Mouse (Mus musculus) layer of hippocampus, adult 2 months (tissue): ENCODE measurements around the gene Stard3. TPM values are rescaled to one million over a fixed set of nuclear protein-coding genes. Genes with fewer than 3 reads are reported as not detected.
A peak's percentile ranks its signal among the peaks of the same experiment; 100 is the strongest.

ENCODE experiments used
- DNase-seq, 2 experiments: peaks; one replicate each; pipeline ENCODE4 v3.0.0; 2022; ENCODE audit warnings: low spot score in 2 of 2
- H3K27ac ChIP-seq: fragments of 200-600 bp; 2 replicates; pipeline ENCODE4 v1.8.1; 2022
- H3K4me3 ChIP-seq: fragments of 200-600 bp; 2 replicates; pipeline ENCODE4 v1.8.1; 2022; ENCODE audit warnings: mild to moderate bottlenecking
- CTCF ChIP-seq: fragments of 200-600 bp; conservative IDR thresholded peaks from 2 replicates; pipeline ENCODE4 v1.8.1; 2022; ENCODE audit warnings: antibody characterized with exemption, mild to moderate bottlenecking, moderate library complexity
- total RNA-seq, 2 experiments: library from RNA; stranded (reverse); gene quantifications; 2 replicates each; pipeline ENCODE4 v1.2.3; 2021

Gene Stard3
- total RNA-seq, 2 experiments from 2014 or later: 32.9 to 35.5 TPM

DNA sequence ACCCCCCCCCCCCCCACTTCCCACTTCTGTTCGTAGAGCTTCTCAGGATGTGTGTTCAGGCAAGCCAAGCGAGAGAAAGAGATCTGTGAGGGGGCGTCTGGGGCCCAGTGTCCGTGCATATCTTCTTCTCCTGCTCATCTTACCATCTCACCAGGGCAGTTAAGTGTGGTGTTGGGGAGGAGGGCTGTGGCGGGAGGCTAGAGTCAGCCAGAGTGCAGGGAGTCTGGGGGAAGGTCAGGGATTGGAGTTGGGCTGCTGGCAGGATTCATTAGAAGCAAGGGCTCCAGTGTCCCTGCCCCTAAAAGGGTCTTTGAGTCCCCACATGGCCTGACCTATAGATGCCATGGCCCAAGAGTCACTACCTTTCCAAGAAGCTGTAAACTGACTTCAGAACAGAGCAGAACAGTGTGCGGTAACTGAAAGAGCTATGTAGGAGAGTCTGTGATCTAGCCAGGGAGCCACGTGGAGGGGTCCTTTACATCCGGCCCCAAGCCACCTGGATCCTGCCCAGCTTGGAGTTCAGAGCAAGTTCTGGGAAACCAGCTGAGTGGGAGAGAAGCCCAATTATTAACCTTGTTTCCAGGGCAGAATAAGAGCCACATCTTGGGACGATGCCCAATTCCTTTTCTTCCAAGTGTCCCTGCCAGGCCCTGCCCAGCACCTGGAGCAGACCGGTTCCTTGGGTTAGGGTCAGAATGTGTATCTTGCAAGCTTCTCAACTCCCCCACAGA, 34.9 kb upstream of the Stard3 start:
- no peak for TF ChIP-seq CTCF
- H3K4me3 ChIP-seq: no peak overlapping the region

DNA sequence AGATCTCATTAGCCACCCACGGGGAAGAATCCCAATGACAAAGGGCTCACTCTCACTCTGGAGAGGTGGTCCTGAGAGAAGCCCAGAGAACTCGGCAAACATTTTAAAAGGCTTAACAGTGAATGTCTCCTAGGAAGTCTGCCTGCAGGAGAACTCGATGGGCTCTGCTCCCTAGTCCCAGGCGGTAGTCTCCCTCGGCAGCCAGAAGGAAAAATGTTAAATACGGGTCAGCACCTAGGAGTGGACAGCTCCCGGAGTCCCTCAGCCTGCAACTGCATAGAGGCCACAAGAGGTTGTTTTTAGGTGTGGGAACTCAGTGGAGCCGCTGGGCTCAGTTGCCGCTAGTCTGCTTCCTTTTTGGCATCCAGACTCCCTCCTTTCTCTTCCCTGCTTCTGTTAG, 34.2 kb upstream of the Stard3 start:
- peak overlapping the region; percentile 15; the same call in 1 of the 2 replicates for H3K4me3 ChIP-seq
- peak; percentile 23 for TF ChIP-seq CTCF
- peak overlapping the region; percentile 84 for H3K27ac ChIP-seq
- DNase-seq: no peak

More for the DNA sequence above, 34.9 kb upstream of the Stard3 start:
- no peak for DNase-seq
- peak overlapping the region; percentile 84 for H3K27ac ChIP-seq

DNA sequence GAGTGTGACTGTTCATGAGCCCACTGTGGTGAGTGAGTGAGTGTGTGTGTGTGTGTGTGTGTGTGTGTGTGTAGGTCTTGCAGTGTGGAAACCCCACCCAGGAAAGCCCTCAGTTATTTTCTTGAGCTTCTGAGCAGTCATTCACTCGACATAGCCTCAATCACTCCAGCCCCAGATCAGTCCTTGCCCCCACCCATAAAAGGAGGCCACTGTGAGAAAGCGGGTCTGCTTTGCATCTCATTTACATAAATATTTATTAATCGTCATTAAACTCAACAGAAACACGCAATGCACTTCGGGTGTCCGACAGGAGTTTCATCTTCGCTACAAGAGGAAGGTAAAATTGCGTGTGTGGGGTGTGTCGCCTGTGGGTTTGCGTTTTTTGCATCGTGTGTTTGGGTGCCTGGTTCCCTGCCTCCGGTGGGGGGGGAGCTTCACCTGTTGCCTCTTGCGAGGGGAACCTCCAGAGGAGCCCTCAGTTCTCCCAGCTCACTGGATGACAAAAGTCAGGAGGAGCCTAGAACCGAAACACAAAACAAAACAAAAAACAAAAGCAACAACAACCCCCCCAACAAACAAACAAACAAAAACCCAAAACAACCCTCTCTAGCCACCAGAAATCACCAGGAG, 32.9 kb upstream of the Stard3 start:
- H3K4me3 ChIP-seq: peak overlapping the region; percentile 53
- H3K27ac ChIP-seq: peak overlapping the region; percentile 84
- DNase-seq: no peak
- TF ChIP-seq CTCF: no peak

DNA sequence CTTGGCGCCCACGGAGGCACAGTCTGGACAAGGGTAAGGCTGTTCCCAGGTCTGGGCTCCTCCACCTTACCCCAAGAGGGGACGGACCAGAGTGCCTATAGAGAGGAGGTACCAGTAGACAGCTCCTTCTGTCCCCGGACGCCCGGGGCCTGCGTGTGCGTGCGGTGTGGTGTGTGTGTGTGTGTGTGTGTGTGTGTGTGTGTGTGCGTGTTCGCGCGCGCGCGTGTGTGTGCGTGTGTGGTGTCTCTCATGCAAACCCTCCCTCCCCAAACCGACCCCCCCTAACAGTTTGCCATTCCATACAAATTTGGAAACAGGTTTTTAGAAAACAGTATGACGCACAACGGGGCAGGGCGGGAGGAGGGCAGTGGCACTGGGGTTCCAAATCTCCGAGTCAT, 32.3 kb upstream of the Stard3 start:
- peak overlapping the region; percentile 97 for H3K27ac ChIP-seq
- DNase-seq: no peak

GRCm38 (mm10) chr11:98326741-98327135, 31.4 kb upstream of the Stard3 start:
- no peak for DNase-seq
- Histone ChIP-seq H3K27ac (peak overlapping the region; percentile 97), H3K4me3 (peak overlapping the region; percentile 71)
- no peak for TF ChIP-seq CTCF

More for the DNA sequence above, 32.3 kb upstream of the Stard3 start:
- peak overlapping the region; percentile 71 for H3K4me3 ChIP-seq
- no peak for TF ChIP-seq CTCF

DNA sequence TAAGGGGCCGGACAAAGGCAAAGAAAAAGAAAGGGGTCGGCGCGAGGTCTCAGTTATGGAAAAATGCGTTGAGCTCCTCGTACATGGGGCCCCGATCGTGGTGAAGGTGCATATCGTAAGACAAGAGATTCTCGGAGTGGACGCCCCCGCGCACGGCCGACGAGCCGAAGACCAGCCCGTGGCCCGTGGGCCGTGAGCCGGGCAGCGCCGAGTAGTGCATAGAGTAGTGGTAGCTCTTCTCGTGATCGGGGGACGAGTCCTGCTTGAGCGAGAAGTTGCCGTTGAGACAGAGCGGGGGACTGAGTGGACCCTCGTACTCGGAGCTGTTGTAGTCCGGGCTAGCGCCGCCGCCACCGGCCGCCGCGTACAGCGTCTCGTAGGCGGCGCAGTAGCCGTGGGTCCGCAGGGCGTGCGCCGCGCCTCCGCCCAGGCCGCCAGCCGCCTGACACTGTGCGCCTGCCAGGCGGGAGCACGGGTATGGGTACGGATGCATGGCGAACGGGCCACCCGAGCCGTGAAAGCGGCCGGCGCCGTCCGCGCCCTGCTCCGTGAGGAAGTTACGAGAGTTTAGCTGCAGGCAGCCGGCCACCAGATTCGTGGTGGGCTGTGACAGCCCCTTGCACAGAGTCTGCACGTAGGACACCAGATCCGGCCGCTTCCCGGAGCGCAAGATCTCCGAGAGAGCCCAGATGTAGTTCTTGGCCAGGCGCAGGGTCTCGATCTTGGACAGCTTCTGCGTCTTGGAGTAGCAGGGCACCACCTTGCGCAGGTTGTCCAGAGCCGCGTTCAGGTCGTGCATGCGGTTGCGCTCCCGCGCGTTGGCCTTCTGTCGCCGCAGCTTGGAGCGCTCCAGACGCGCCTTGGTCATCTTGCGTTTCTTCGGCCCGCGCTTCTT, 30.8 kb upstream of the Stard3 start:
- peak overlapping the region; percentile 71 for H3K4me3 ChIP-seq
- H3K27ac ChIP-seq: peak overlapping the region; percentile 97
- no peak for TF ChIP-seq CTCF
- DNase-seq: no peak

GRCm38 (mm10) chr11:98328031-98328370, 30.2 kb upstream of the Stard3 start:
- peak overlapping the region; percentile 97 for H3K27ac ChIP-seq
- DNase-seq: no peak
- TF ChIP-seq CTCF: no peak
- H3K4me3 ChIP-seq: peak overlapping the region; percentile 71

DNA sequence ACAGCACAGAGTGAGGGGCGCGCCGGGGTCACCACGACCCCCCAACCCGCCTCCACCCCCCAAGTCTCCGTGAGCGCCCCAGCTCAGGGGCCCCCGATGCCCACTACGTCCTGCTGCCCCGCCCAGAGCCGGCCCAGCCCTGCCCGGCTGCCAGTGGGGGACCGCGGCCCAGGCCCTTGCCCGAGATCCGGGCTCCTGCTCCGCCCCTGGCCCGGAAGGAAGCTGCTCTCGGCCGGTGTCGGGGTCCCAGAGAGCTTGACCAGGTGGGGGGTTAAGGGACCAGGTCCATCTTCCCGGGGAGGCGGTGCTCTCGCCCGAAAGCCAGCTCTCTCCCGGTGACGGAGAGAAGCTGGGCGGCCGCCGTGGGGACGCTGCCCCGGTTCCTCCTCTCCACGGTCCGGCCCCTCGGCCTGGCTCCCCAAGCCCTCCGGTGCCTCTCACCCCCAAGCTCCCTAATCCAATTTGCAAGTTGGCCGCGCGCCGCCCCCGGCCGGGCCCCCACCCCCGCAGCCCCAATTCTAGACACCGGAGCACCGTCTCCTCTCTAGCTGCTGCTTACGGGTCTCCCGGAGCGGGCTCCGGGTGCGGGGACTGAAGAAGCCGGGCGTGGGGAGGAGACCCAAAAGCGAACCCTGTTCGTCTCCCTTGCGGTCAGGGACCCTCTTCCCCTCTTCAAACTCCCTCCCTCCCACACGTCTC, 29.6 kb upstream of the Stard3 start:
- no peak for TF ChIP-seq CTCF
- Histone ChIP-seq H3K4me3 (peak overlapping the region; percentile 71), H3K27ac (peak overlapping the region; percentile 97)
- peak in 1 of 2 experiments; percentile 35 for DNase-seq

GRCm38 (mm10) chr11:98329081-98329959, 28.8 kb upstream of the Stard3 start, which contains the start of gene Neurod2:
Gene Neurod2 (minus strand): TSS chr11:98329648.
- peak; percentile 86 to 92 for DNase-seq
- no peak for TF ChIP-seq CTCF
- H3K27ac ChIP-seq: peak within 1 kb of the TSS; percentile 97
- H3K4me3 ChIP-seq: peak within 1 kb of the TSS; percentile 71

DNA sequence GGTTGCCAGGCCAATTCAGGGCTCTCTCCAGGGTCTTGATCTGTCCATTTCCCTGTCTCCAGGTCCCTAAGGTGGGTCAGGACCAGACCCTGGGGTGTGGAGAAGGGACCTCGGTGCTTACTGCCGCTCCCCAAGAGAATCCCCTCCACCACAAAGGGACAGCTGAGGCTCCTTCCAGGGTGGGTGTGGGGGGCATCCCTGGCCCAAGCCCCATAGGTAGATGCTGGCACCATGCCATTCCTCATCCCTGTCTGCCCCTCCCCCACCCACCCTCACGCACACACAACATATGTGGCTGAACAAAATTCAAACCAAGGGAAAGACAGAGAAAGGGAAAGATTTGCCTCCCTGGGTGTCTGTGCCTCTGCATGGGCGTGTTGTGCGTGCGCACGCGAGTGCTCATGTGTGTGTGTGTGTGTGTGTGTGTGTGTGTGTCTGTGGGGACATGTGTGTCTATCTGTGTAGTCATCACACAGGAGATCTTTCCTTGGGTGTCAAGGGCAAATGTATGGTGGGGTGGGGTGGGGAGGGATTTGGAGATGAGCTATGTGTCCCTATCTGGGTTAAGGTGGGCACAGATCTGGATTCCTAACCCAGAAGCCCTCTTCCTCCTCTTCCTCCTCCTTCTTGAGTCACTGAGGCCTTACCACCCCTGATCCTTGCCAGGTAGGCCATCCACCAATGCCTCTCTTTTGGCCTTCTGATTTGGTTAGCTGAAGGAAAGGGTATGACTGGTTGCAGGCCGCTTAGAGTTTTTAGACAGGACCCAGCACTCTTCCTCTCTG, 28.0 kb upstream of the Stard3 start:
- TF ChIP-seq CTCF: no peak
- H3K4me3 ChIP-seq: peak overlapping the region; percentile 15; the same call in 1 of the 2 replicates
- H3K27ac ChIP-seq: peak overlapping the region; percentile 97
- DNase-seq: no peak

DNA sequence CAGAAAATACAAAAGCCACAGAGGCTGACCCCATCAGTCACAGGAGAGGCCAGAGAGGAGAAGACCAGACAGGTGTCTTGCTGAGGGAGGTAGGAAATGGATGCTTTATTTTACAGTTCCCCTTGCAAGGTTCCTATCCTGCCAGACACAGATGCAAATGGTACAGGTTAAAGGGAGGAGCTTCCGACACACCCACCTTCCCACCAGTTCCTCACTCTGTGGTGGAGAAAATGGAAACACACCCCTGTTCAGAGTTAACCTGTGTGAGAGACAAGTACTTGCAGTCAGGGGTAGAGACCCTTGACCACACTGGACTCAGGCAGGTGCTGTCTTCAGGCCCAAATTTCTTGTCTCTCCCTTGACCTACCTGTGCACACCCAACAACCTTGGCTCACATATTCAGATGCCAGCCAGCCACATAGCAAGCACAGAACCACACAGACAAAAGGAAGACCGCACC, 27.4 kb upstream of the Stard3 start:
- no peak for TF ChIP-seq CTCF
- Histone ChIP-seq H3K4me3 (no peak overlapping the region), H3K27ac (no peak overlapping the region)
- no peak for DNase-seq
